Mouse (Mus musculus) A20 (cell line): Measurements from ENCODE around the gene Zfp970.
"Not testable (repeated sequence)": the region's sequence is repeated elsewhere in the genome, so short reads cannot be mapped to it uniquely, and the experiment has no call there.

ENCODE experiments used
- DNase-seq: peaks from one replicate; pipeline ENCODE4 v3.0.0-alpha.2; 2011; ENCODE audit warnings: low read depth, low spot score

Zfp970 gene

DNA sequence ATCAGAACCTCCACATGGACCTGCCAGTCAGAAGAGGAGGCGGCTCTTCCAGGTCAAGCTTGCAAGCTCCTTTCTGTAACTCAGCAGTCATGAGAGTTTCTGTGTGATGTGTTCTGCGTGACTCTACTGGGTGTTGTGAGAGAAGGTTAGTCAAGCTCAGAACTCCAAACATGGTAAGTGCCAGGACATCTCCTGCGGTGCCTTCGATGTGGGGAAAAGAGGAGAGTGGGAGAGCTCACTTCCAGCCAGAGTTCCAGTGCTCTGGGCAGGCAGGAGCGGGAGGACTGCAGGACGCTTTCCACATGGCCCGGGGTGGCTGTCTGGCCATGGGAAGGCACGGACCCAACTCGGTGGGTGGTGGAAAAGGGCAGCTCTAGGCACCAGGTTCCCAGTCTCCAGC lies at the start of gene Zfp970:
Zfp970 (plus strand) TSS at position 58 of the 400 bp plus-strand sequence.
- DNase-seq: not testable (repeated sequence)

- not testable (repeated sequence) for DNase-seq
These were observed 3.7 kb downstream of the Zfp970 start for GRCm38 (mm10) chr2:177468222-177468621.

DNA sequence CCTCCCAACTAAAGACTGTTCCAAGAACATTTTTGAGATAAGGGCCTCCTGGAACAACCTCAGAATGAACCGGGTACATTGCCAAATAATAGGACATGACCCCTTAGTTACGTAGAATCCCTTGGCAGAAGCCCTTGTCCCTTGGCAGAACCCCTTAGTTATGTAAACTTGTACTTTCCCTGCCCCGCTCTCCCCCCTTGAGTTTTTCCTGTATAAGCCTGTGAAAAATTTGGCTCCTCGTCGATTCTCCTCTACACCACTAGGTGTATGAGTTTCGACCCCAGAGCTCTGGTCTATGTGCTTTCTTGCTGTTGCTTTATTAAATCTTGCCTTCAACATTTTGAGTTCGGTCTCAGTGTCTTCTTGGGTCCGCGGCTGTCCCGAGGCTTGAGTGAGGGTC lies 7.7 kb downstream of the Zfp970 start:
- DNase-seq: not testable (repeated sequence)

GRCm38 (mm10) chr2:177481971-177482370 lies 17.4 kb downstream of the Zfp970 start:
- not testable (repeated sequence) for DNase-seq

DNA sequence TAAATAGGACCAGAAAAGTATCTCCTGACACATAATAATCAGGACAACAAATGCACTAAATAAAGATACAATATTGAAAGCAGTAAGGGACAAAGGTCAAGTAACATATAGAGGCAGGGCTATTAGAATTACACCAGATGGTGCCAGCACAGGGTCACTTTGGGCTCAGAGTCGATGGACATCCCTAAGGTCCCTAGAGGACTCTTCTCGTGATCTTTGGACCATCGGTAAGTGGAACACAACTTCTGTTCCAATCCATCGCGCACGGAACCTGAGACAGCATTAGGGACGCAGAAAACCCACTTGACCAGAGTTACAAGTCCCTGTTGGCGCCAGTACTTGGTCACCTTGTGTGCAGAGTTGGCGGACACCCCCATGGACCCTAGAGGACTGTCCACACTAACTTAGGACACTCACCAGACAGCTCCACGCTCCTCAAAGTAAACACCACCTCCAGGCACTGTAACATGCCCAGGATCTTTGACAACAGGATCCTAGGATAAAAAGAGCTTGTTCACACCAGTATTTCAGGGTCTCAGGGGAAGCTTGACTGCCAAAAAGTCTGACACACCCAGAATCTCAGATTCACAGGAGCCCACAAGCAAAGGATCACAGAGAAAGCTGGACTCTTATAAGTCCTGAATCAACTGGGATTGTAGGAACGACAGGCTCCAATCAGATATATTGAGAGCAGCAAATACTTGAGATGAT lies 18.9 kb downstream of the Zfp970 start:
- not testable (repeated sequence) for DNase-seq

DNA sequence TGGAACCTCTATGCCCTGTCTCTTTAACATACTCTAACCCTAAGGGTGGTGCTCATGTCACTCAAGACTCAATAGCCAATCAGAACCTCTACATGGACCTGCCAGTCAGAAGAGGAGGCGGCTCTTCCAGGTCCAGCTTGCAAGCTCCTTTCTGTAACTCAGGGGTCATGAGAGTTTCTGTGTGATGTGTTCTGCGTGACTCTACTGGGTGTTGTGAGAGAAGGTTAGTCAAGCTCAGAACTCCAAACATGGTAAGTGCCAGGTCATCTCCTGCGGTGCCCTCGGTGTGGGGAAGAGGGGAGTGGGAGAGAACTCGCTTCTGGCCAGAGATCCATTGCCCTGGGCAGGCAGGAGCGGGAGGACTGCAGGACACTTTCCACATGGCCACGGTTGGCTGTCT lies 33.5 kb downstream of the Zfp970 start, which contains the start of gene Gm14403:
Gm14403 (plus strand) TSS at position 149 of the 400 bp plus-strand sequence.
- not testable (repeated sequence) for DNase-seq

DNA sequence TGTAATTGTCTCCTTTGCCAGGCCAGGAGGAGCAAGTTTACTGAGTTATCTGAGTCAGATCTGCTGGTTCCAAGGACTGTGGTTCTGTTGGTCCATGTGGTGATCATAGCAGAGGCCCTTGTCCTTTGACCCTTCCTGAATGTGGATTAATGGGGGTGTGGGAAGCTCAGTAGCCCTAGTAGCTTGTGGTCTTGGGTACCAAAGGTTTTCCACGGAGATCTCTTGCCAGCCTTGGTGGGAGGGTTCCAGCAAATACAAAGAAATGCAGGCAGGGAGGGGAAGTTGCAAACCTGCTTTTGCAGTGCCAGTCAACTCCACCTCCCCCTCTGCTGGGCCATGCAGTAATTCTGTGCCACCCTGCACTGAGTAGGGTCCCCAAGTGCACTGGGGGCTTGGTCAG lies 34.6 kb downstream of the Zfp970 start:
- DNase-seq: not testable (repeated sequence)

- not testable (repeated sequence) for DNase-seq
These were observed 40.7 kb downstream of the Zfp970 start for GRCm38 (mm10) chr2:177505211-177505719.

GRCm38 (mm10) chr2:177511381-177511780 lies 46.8 kb downstream of the Zfp970 start:
- not testable (repeated sequence) for DNase-seq

DNA sequence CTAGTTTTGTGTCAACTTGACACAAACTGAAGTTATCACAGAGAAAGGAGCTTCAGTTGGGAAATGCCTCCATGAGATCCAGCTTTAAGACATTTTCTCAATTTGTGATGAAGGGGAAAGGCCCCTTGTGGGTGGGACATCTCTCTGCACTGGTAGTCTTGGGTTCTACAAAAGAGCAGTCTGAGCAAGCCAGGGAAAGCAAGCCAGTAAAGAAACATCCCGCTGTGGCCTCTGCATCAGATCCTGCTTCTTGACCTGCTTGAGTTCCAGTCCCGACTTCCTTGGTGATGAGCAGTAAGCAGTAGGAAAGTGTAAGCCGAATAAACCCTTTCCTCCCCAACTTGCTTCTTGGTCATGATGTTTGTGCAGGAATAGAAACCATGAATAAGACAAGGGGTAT lies 47.4 kb downstream of the Zfp970 start:
- not testable (repeated sequence) for DNase-seq

DNA sequence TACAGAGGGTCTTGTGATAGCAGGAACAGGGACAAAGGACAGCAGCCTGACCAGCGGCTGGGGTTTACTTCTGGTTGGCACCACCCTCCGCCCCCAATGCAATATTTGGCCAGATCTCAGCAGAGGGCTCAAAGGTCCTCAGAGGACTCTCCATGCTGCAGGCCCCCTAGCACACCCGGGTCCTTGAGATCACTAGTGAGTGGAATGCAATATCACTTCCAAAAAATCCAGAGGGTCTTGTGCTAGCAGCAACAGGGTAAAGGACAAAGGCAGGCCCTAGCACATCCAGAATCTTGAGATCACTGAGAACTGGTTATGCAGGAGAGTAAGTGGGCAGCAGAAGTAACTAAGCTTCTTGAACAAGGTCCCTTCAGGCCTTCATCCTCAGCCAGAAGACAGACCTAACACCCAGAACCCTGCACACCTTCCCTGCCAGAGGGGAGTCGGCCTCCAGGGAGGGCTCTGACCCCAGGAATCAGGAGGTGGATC lies 49.5 kb downstream of the Zfp970 start:
- not testable (repeated sequence) for DNase-seq

DNA sequence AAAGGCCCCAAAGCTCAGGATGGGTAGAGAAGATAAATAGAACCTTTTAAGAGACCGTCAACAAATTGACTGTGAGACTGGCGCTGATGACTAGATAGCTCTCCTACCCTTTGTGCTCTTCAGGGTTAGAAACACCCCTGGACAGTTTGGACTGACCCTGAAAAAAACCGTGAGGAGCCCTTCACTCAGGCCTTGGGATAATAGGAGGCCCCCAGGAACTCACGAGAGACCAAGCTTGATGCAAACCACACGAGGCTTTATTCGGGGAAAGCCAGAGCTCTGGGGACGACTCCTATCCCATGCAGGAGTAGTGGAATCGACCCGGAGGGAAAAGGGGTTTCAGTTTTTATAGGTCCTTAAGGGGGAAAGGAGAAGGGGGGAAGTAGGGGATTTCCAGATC lies 53.2 kb downstream of the Zfp970 start:
- DNase-seq: not testable (repeated sequence)

DNA sequence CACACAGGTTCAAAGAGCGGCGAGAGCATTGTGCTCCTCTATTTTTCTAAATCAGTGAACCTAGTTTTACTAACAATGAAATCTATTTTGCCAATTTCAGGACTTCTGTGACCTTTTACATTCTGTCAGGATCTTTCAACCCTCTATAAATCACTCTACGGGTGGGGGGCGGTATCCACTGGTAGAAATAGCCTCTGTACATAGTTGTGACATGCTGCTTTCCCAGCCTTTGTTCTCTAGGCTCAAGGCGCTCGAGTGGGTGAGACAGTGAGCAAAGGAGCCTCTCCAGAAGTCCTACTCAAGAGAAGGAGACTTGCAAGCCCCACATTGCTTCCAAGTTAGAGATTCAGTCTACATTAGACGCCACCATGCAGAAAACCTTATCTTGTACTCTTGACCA lies 53.8 kb downstream of the Zfp970 start:
- not testable (repeated sequence) for DNase-seq

GRCm38 (mm10) chr2:177518960-177519359 lies 54.4 kb downstream of the Zfp970 start:
- not testable (repeated sequence) for DNase-seq

DNA sequence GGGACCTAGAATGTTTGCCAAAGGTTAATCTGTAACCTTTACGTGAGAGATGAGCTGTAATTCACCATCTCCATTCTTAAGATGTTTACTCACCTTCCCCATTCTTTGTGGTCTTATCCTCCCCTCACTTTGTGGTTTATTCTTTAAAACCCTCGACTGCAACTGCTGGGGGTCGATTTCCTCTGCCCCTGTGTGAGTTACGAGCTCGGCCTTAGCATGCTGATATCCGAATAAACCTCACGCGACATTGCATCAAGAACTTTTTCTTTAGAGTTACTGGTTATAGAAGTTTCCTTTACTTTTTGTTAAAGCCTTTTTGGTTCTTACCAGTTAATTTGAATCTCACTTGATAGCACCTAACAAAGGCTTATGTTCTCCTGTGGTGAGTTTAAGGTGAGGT lies 55.5 kb downstream of the Zfp970 start:
- no peak for DNase-seq

DNA sequence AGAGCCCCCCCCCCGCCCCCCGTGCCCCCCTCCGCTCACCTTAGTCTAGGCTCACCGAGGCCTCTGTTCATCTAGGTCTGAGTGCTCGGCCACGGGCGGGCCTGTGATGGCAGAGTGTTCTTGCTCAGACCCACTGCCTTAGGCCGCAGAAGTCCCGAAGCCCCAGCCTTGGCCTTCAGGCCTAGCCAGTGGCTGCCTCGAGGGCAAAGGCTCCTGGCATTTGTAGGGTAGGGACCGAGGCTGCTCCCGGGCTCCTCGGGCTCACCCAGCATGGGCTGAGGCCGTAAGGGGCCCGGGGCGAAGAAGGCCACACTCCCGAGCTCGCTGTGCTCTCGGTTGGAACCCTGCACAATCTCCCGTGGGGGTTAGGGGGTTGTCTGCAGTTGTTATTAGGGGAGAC lies 58.5 kb downstream of the Zfp970 start:
- no peak for DNase-seq

DNA sequence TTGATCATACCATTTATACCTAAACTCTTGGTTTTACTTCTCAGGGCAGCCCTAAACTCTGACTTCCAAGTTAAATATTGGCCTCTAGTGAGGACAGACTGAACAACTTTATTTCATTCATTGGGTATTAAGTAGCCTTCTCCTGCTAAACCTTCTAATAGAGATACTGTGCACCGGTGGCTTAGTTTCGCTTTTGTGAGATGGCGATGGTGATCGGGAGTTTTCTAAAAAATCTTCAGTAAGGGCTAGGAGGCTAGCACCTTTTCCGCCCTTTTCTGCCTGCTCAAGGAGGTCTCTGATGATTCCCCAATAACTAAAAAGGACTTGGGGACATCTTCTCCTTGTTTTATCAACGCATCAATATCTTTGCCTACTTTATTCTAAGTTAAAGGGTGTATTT lies 59.1 kb downstream of the Zfp970 start:
- not testable (repeated sequence) for DNase-seq

GRCm38 (mm10) chr2:177524171-177524570 lies 59.6 kb downstream of the Zfp970 start:
- DNase-seq: not testable (repeated sequence)
